8 mouse cellular contexts compared by ENCODE assay signal in the genomic region with DNA sequence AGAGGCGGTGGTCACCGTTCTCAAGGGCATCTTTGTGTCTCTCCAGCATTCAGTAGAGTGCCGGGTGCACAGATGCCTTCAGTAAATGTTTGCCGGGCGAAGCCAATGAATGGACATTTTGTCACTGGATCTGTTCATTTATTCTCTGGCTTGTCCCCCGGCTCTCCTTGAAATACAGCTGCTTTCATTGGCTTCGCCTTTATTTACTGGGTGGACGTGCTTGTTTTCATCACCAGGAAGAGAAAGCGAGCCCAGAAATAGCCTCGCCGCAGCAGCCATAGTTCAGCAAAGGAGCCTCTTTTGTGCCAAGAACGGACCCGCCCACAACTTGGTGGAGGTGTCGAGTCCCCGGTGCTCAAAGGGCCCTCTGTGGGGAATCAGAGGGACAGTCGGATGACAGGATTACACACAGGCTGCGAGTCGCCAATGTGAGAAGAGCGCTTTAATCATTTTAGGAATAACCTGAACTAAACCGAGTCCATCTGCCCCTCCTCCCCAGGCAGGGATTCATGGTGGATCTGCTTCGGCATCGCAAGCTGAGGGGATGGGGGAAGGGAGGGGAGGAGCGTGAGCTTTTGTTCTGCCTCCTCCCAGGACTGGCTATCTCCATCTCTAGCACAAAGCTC. TPM values are rescaled to one million over a fixed set of nuclear protein-coding genes. Genes with fewer than 3 reads are reported as not detected.
DNase-seq lines count a peak whose midpoint lies in the region; ATAC-seq and TF ChIP-seq lines count a peak whose summit lies in the region.

No protein-coding gene starts in this region.

- no peaks in the 10 kb centered on the region for H3K27me3 ChIP-seq in forebrain, embryonic 13.5 days
- H3K27me3 ChIP-seq in heart, postnatal 0 days (ENCODE audit: control insufficient read depth, insufficient read depth, low read length) = no peaks in the 10 kb centered on the region
- H3K27me3 ChIP-seq in liver, embryonic 12.5 days (replicated peaks) = peaks cover 52% of the 10 kb centered on the region
- H3K27me3 ChIP-seq in midbrain, postnatal 0 days (ENCODE audit: insufficient read depth, low read length) = no peaks in the 10 kb centered on the region

- no peak for TF ChIP-seq CTCF in heart, postnatal 0 days (IDR thresholded peaks at IDR 0.05; ENCODE audit: low read depth)
- TF ChIP-seq CTCF in midbrain, postnatal 0 days (IDR thresholded peaks at IDR 0.05) = peak; percentile 28; the same call in 1 of the 2 replicates

- H3K4me2 ChIP-seq in forebrain, embryonic 13.5 days = peak overlapping the region; percentile 61
- H3K4me2 ChIP-seq in heart, postnatal 0 days (ENCODE audit: low read depth, low read length) = peak overlapping the region; percentile 81
- peak overlapping the region; percentile 59 for H3K4me2 ChIP-seq in liver, embryonic 12.5 days
- H3K4me2 ChIP-seq in midbrain, postnatal 0 days (ENCODE audit: low read depth, low read length, poor library complexity, severe bottlenecking) = peak overlapping the region; percentile 59

- WGBS in forebrain, embryonic 13.5 days = under 1% methylated on average over 23 of the region's 23 CpGs
- WGBS in heart, postnatal 0 days = 3% methylated on average over 23 of the region's 23 CpGs
- WGBS in liver, embryonic 12.5 days (ENCODE audit: insufficient replicate concordance) = 9% methylated on average over 23 of the region's 23 CpGs
- under 1% methylated on average over 23 of the region's 23 CpGs for WGBS in midbrain, postnatal 0 days

- no peaks in the 10 kb centered on the region for H3K36me3 ChIP-seq in forebrain, embryonic 13.5 days (ENCODE audit: poor library complexity, severe bottlenecking)
- no peaks in the 10 kb centered on the region for H3K36me3 ChIP-seq in heart, postnatal 0 days (replicated peaks; ENCODE audit: control insufficient read depth, insufficient read depth, low read length)
- no peaks in the 10 kb centered on the region for H3K36me3 ChIP-seq in liver, embryonic 12.5 days
- no peaks in the 10 kb centered on the region for H3K36me3 ChIP-seq in midbrain, postnatal 0 days (ENCODE audit: insufficient read depth, low read length)

- peak overlapping the region; percentile 74 for H3K9ac ChIP-seq in forebrain, embryonic 13.5 days
- H3K9ac ChIP-seq in heart, postnatal 0 days (replicated peaks; ENCODE audit: low read depth, low read length) = peak overlapping the region; percentile 62
- H3K9ac ChIP-seq in liver, embryonic 12.5 days = peak overlapping the region; percentile 35
- H3K9ac ChIP-seq in midbrain, postnatal 0 days (replicated peaks; ENCODE audit: low read length, poor library complexity, severe bottlenecking) = peak overlapping the region; percentile 55

- DNase-seq in B cell, adult 2 months = peak; percentile 45
- peak; percentile 77 for DNase-seq in heart, postnatal 0 days (ENCODE audit: low spot score)
- peak; percentile 71 for DNase-seq in kidney, postnatal 14 days
- peak; percentile 96 for DNase-seq in midbrain, postnatal 0 days (ENCODE audit: low spot score)
- peak; percentile 25 to 36 for DNase-seq in thymus, adult 18-20 months

- peaks cover 55% of the 10 kb centered on the region for H3K4me1 ChIP-seq in forebrain, embryonic 13.5 days
- H3K4me1 ChIP-seq in heart, postnatal 0 days (ENCODE audit: control insufficient read depth, insufficient read depth) = peaks cover 28% of the 10 kb centered on the region
- H3K4me1 ChIP-seq in liver, embryonic 12.5 days = peaks cover 13% of the 10 kb centered on the region
- H3K4me1 ChIP-seq in midbrain, postnatal 0 days (ENCODE audit: insufficient read depth, low read length) = peaks cover 10% of the 10 kb centered on the region

- peak overlapping the region; percentile 98 for H3K27ac ChIP-seq in forebrain, embryonic 13.5 days
- H3K27ac ChIP-seq in heart, postnatal 0 days (ENCODE audit: low read depth) = peak overlapping the region; percentile 89
- H3K27ac ChIP-seq in liver, embryonic 12.5 days = no peak overlapping the region
- peak overlapping the region; percentile 95 for H3K27ac ChIP-seq in midbrain, postnatal 0 days (ENCODE audit: low read depth, low read length)

- peak overlapping the region; percentile 36 for H3K4me3 ChIP-seq in forebrain, embryonic 13.5 days
- H3K4me3 ChIP-seq in heart, postnatal 0 days (ENCODE audit: low read depth, low read length) = peak overlapping the region; percentile 55
- H3K4me3 ChIP-seq in liver, embryonic 12.5 days = peak overlapping the region; percentile 37
- H3K4me3 ChIP-seq in midbrain, postnatal 0 days (ENCODE audit: low read depth, low read length) = peak overlapping the region; percentile 35

- no peaks in the 10 kb centered on the region for H3K9me3 ChIP-seq in forebrain, embryonic 13.5 days (replicated peaks)
- no peaks in the 10 kb centered on the region for H3K9me3 ChIP-seq in heart, postnatal 0 days (replicated peaks; ENCODE audit: control insufficient read depth, low read length)
- H3K9me3 ChIP-seq in liver, embryonic 12.5 days (replicated peaks) = no peaks in the 10 kb centered on the region
- H3K9me3 ChIP-seq in midbrain, postnatal 0 days (ENCODE audit: low read length) = no peaks in the 10 kb centered on the region

- TF ChIP-seq EP300 in heart, postnatal 0 days (IDR thresholded peaks at IDR 0.05; ENCODE audit: low read depth) = no peak; the same call in 1 of the 2 replicates

- ATAC-seq in cerebellum, adult (ENCODE audit: insufficient number of reproducible peaks, low FRiP score, low TSS enrichment) = peak; percentile 68
- ATAC-seq in forebrain, embryonic 13.5 days = peak; percentile 86
- peak; percentile 73 for ATAC-seq in heart, postnatal 0 days (ENCODE audit: insufficient read depth, low read depth)
- no peak for ATAC-seq in liver, embryonic 12.5 days
- peak; percentile 89 for ATAC-seq in midbrain, postnatal 0 days (ENCODE audit: low FRiP score)

RNA-seq across cellular contexts. Expression of a gene that starts 13.9 kb away (rescaled TPM):
- polyA plus RNA-seq in forebrain, embryonic 13.5 days (2015; fragmentation: Nextera tagmentation; extraction: Ambion mirVana) = 121 and 128 TPM in 2 replicates
- 58.0 and 108 TPM in 2 replicates for total RNA-seq in heart, postnatal 0 days (2014; rRNA removed; ENCODE audit: low replicate concordance)
- 86.3 and 87.8 TPM in 2 replicates for polyA plus RNA-seq in heart, postnatal 0 days (2015; fragmentation: Nextera tagmentation; extraction: Ambion mirVana)
- polyA plus RNA-seq in liver, embryonic 12.5 days (2016; fragmentation: Nextera tagmentation; extraction: Ambion mirVana) = 55.2 and 60.4 TPM in 2 replicates
- 36.5 and 99.5 TPM in 2 replicates for total RNA-seq in midbrain, postnatal 0 days (2014; rRNA removed)
- 82.0 and 87.7 TPM in 2 replicates for polyA plus RNA-seq in midbrain, postnatal 0 days (2015; fragmentation: Nextera tagmentation; extraction: Ambion mirVana)

RNA-seq across cellular contexts. Expression of a gene that starts 18.6 kb away (rescaled TPM):
- polyA plus RNA-seq in forebrain, embryonic 13.5 days (2015; fragmentation: Nextera tagmentation; extraction: Ambion mirVana) = 559 and 618 TPM in 2 replicates
- total RNA-seq in heart, postnatal 0 days (2014; rRNA removed; ENCODE audit: low replicate concordance) = 157 and 227 TPM in 2 replicates
- 16.9 and 19.7 TPM in 2 replicates for polyA plus RNA-seq in heart, postnatal 0 days (2015; fragmentation: Nextera tagmentation; extraction: Ambion mirVana)
- polyA plus RNA-seq in liver, embryonic 12.5 days (2016; fragmentation: Nextera tagmentation; extraction: Ambion mirVana) = 1.6 and 1.9 TPM in 2 replicates
- 4,904 and 4,995 TPM in 2 replicates for total RNA-seq in midbrain, postnatal 0 days (2014; rRNA removed)
- polyA plus RNA-seq in midbrain, postnatal 0 days (2015; fragmentation: Nextera tagmentation; extraction: Ambion mirVana) = 937 and 994 TPM in 2 replicates

Comparison
In these comparisons a context has a peak if more than half of its experiments do, and no peak if none do; other contexts are left out.
1. DNase-seq: peak in every context shown above with its lines; median percentile 96 in midbrain, postnatal 0 days; 77 in heart, postnatal 0 days; 71 in kidney, postnatal 14 days; 45 in B cell, adult 2 months; 30 in thymus, adult 18-20 months.
2. RNA of a gene that starts 18.6 kb away (polyA plus RNA-seq): 937 to 994 TPM in midbrain, postnatal 0 days and 559 to 618 TPM in forebrain, embryonic 13.5 days; 16.9 to 19.7 TPM in heart, postnatal 0 days and 1.6 to 1.9 TPM in liver, embryonic 12.5 days; every median in the first group is over 10 times any median in the second.
3. Peak in every context shown above with its lines, with median percentiles within 50 percentile points of each other: H3K4me2 ChIP-seq, H3K4me3 ChIP-seq and H3K9ac ChIP-seq.